Comparison of ENCODE assay signal across 12 mouse cellular contexts in the genomic region with DNA sequence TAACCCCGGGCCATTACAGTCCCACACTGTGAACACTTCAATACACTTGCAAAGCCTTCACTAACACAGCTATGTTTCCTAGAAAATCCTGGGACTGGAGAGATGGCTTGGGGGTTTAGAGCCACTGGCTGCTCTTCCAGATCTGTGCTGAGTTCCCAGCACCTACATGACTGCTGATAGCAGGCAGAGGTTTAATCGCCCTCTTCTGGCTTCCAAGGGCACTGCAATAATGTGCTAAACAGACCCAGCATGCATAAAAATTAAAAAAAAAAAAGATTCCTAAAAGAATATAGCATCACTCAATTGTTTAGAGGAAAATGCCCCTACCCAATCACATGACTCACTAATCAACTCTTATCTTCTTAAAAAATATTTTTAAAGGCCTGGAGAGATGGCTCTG. TPM values are rescaled to one million over a fixed set of nuclear protein-coding genes. Genes with fewer than 3 reads are reported as not detected.
DNase-seq lines count a peak whose midpoint lies in the region; ATAC-seq and TF ChIP-seq lines count a peak whose summit lies in the region.
"Had no signal": no experiment of that assay in that cellular context is flagged by ENCODE, and none has a peak within 500 bp of the region (broad histone marks: within the 10 kb centered on the region; RNA-seq: fewer than 3 reads in every experiment).

No protein-coding gene starts in this region.

- H3K9me3 ChIP-seq in embryonic facial prominence, embryonic 11.5 days (replicated peaks; ENCODE audit: control insufficient read depth, low read length), result no peaks in the 10 kb centered on the region
- no peaks in the 10 kb centered on the region for H3K9me3 ChIP-seq in embryonic facial prominence, embryonic 10.5 days
- no peaks in the 10 kb centered on the region for H3K9me3 ChIP-seq in lung, embryonic 14.5 days (ENCODE audit: low read depth, low read length)
- no peaks in the 10 kb centered on the region for H3K9me3 ChIP-seq in liver, postnatal 0 days (ENCODE audit: low read length)
- H3K9me3 ChIP-seq: megakaryocyte, embryonic 14.5 days; stomach, embryonic 15.5 days had no signal

- no peak overlapping the region for H3K4me2 ChIP-seq in embryonic facial prominence, embryonic 11.5 days (ENCODE audit: low read depth, low read length)
- H3K4me2 ChIP-seq in lung, embryonic 14.5 days, result no peak overlapping the region
- no peak overlapping the region for H3K4me2 ChIP-seq in liver, postnatal 0 days (ENCODE audit: low read depth, low read length)
- H3K4me2 ChIP-seq: stomach, embryonic 15.5 days had no signal

- H3K27ac ChIP-seq in embryonic facial prominence, embryonic 11.5 days (replicated peaks; ENCODE audit: low read depth, low read length), result no peak overlapping the region
- H3K27ac ChIP-seq in embryonic facial prominence, embryonic 10.5 days (replicated peaks), result no peak overlapping the region
- no peak overlapping the region for H3K27ac ChIP-seq in lung, embryonic 14.5 days (ENCODE audit: low read depth)
- H3K27ac ChIP-seq in liver, postnatal 0 days (ENCODE audit: low read depth), result no peak overlapping the region
- H3K27ac ChIP-seq: stomach, embryonic 15.5 days had no signal

- peak; percentile 30 for DNase-seq in embryonic facial prominence, embryonic 11.5 days (ENCODE audit: low spot score)
- DNase-seq in embryonic facial prominence, embryonic 10.5 days (ENCODE audit: low spot score), result no peak
- peak; percentile 44 for DNase-seq in lung, embryonic 14.5 days
- DNase-seq in lung, adult 18-20 months, result no peak
- peak; percentile 55 for DNase-seq in NIH3T3 (ENCODE audit: low read depth)
- peak; percentile 26 for DNase-seq in liver, postnatal 0 days
- DNase-seq in cerebellum, adult 8-10 months, result no peak
- DNase-seq in kidney, postnatal 10 days, result no peak
- DNase-seq: adrenal gland, adult 2 months; gastrocnemius, postnatal 25 days had no signal

- 60% methylated on average over 2 of the region's 2 CpGs for WGBS in embryonic facial prominence, embryonic 11.5 days
- WGBS in embryonic facial prominence, embryonic 10.5 days, result 61% methylated on average over 2 of the region's 2 CpGs
- WGBS in lung, embryonic 14.5 days, result 61% methylated on average over 2 of the region's 2 CpGs
- WGBS in liver, postnatal 0 days (ENCODE audit: insufficient replicate concordance), result 67% methylated on average over 2 of the region's 2 CpGs

- H3K4me3 ChIP-seq in embryonic facial prominence, embryonic 11.5 days (ENCODE audit: low read depth, low read length), result no peak overlapping the region
- no peak overlapping the region for H3K4me3 ChIP-seq in embryonic facial prominence, embryonic 10.5 days
- no peak overlapping the region for H3K4me3 ChIP-seq in lung, embryonic 14.5 days (ENCODE audit: low read depth, low read length)
- no peak overlapping the region for H3K4me3 ChIP-seq in liver, postnatal 0 days (ENCODE audit: low read depth, low read length)
- H3K4me3 ChIP-seq: megakaryocyte, embryonic 14.5 days; stomach, embryonic 15.5 days had no signal

- ATAC-seq in embryonic facial prominence, embryonic 11.5 days (replicated peaks; ENCODE audit: insufficient number of reproducible peaks, low FRiP score, low TSS enrichment, low read depth), result no peak
- no peak for ATAC-seq in lung, embryonic 14.5 days (ENCODE audit: insufficient read depth)
- ATAC-seq in liver, postnatal 0 days, result no peak

- no peak overlapping the region for H3K9ac ChIP-seq in embryonic facial prominence, embryonic 11.5 days (replicated peaks; ENCODE audit: low read length)
- no peak overlapping the region for H3K9ac ChIP-seq in lung, embryonic 14.5 days
- no peak overlapping the region for H3K9ac ChIP-seq in liver, postnatal 0 days (replicated peaks)
- H3K9ac ChIP-seq: stomach, embryonic 15.5 days had no signal

- peak; percentile 43 for TF ChIP-seq CTCF in lung, embryonic 14.5 days (IDR thresholded peaks at IDR 0.05; ENCODE audit: low read depth)
- peak; percentile 52 for TF ChIP-seq CTCF in liver, postnatal 0 days (IDR thresholded peaks at IDR 0.05; ENCODE audit: low read depth)

- no peaks in the 10 kb centered on the region for H3K4me1 ChIP-seq in embryonic facial prominence, embryonic 11.5 days (ENCODE audit: control insufficient read depth, insufficient read depth, low read length)
- no peaks in the 10 kb centered on the region for H3K4me1 ChIP-seq in embryonic facial prominence, embryonic 10.5 days
- no peaks in the 10 kb centered on the region for H3K4me1 ChIP-seq in lung, embryonic 14.5 days (ENCODE audit: insufficient read depth)
- no peaks in the 10 kb centered on the region for H3K4me1 ChIP-seq in liver, postnatal 0 days (ENCODE audit: insufficient read depth)
- H3K4me1 ChIP-seq: megakaryocyte, embryonic 14.5 days; stomach, embryonic 15.5 days had no signal

- no peak for TF ChIP-seq EP300 in liver, postnatal 0 days (IDR thresholded peaks at IDR 0.05; ENCODE audit: low read depth)

- peaks cover 2% of the 10 kb centered on the region; the same call in 1 of the 2 replicates for H3K36me3 ChIP-seq in embryonic facial prominence, embryonic 11.5 days (replicated peaks; ENCODE audit: control insufficient read depth, insufficient read depth, low read depth, low read length)
- H3K36me3 ChIP-seq in embryonic facial prominence, embryonic 10.5 days (replicated peaks), result peaks cover 62% of the 10 kb centered on the region
- H3K36me3 ChIP-seq in lung, embryonic 14.5 days (ENCODE audit: insufficient read depth), result peaks cover 40% of the 10 kb centered on the region
- peaks cover 26% of the 10 kb centered on the region for H3K36me3 ChIP-seq in liver, postnatal 0 days (replicated peaks; ENCODE audit: insufficient read depth, low read length)

- H3K27me3 ChIP-seq in embryonic facial prominence, embryonic 11.5 days (ENCODE audit: control insufficient read depth, insufficient read depth, low read length), result no peaks in the 10 kb centered on the region
- no peaks in the 10 kb centered on the region for H3K27me3 ChIP-seq in embryonic facial prominence, embryonic 10.5 days (replicated peaks; ENCODE audit: low read depth, poor library complexity, severe bottlenecking)
- H3K27me3 ChIP-seq in lung, embryonic 14.5 days (ENCODE audit: insufficient read depth, low read length), result no peaks in the 10 kb centered on the region
- no peaks in the 10 kb centered on the region for H3K27me3 ChIP-seq in liver, postnatal 0 days (ENCODE audit: insufficient read depth, low read length)
- H3K27me3 ChIP-seq: megakaryocyte, embryonic 14.5 days; stomach, embryonic 15.5 days had no signal

RNA-seq across cellular contexts. Expression of a gene that starts 15.8 kb away (rescaled TPM):
- polyA plus RNA-seq in embryonic facial prominence, embryonic 11.5 days (2014; fragmentation: Nextera tagmentation; extraction: Ambion mirVana), result 30.8 and 35.3 TPM in 2 replicates
- 22.4 and 23.3 TPM in 2 replicates for polyA plus RNA-seq in embryonic facial prominence, embryonic 10.5 days (2016; fragmentation: Nextera tagmentation; extraction: Ambion mirVana)
- polyA plus RNA-seq in lung, embryonic 14.5 days (2014; fragmentation: Nextera tagmentation; extraction: Ambion mirVana), result 21.9 and 25.2 TPM in 2 replicates
- 8.3 and 9.2 TPM in 2 replicates for polyA plus RNA-seq in liver, postnatal 0 days (2015; fragmentation: Nextera tagmentation; extraction: Ambion mirVana)

RNA-seq across cellular contexts. Expression of a gene that starts 15.9 kb away (rescaled TPM):
- 3.1 and 5.3 TPM in 2 replicates for polyA plus RNA-seq in embryonic facial prominence, embryonic 11.5 days (2014; fragmentation: Nextera tagmentation; extraction: Ambion mirVana)
- 7.4 and 7.7 TPM in 2 replicates for polyA plus RNA-seq in embryonic facial prominence, embryonic 10.5 days (2016; fragmentation: Nextera tagmentation; extraction: Ambion mirVana)
- 3.8 and 4.5 TPM in 2 replicates for polyA plus RNA-seq in lung, embryonic 14.5 days (2014; fragmentation: Nextera tagmentation; extraction: Ambion mirVana)
- 0.51 and 0.73 TPM in 2 replicates for polyA plus RNA-seq in liver, postnatal 0 days (2015; fragmentation: Nextera tagmentation; extraction: Ambion mirVana)

RNA-seq across cellular contexts. Expression of a gene that starts 26.5 kb away (rescaled TPM):
- 61.2 and 65.6 TPM in 2 replicates for polyA plus RNA-seq in embryonic facial prominence, embryonic 11.5 days (2014; fragmentation: Nextera tagmentation; extraction: Ambion mirVana)
- polyA plus RNA-seq in embryonic facial prominence, embryonic 10.5 days (2016; fragmentation: Nextera tagmentation; extraction: Ambion mirVana), result 62.0 and 62.2 TPM in 2 replicates
- polyA plus RNA-seq in lung, embryonic 14.5 days (2014; fragmentation: Nextera tagmentation; extraction: Ambion mirVana), result 53.7 and 55.3 TPM in 2 replicates
- polyA plus RNA-seq in liver, postnatal 0 days (2015; fragmentation: Nextera tagmentation; extraction: Ambion mirVana), result 25.5 and 26.1 TPM in 2 replicates

RNA-seq across cellular contexts. Expression of a gene that starts 29.3 kb away (rescaled TPM):
- polyA plus RNA-seq in embryonic facial prominence, embryonic 11.5 days (2014; fragmentation: Nextera tagmentation; extraction: Ambion mirVana), result 301 and 326 TPM in 2 replicates
- polyA plus RNA-seq in embryonic facial prominence, embryonic 10.5 days (2016; fragmentation: Nextera tagmentation; extraction: Ambion mirVana), result 316 and 320 TPM in 2 replicates
- 224 and 244 TPM in 2 replicates for polyA plus RNA-seq in lung, embryonic 14.5 days (2014; fragmentation: Nextera tagmentation; extraction: Ambion mirVana)
- polyA plus RNA-seq in liver, postnatal 0 days (2015; fragmentation: Nextera tagmentation; extraction: Ambion mirVana), result 198 and 212 TPM in 2 replicates

RNA-seq across cellular contexts. Expression of a gene that starts 29.4 kb away (rescaled TPM):
- polyA plus RNA-seq in embryonic facial prominence, embryonic 11.5 days (2014; fragmentation: Nextera tagmentation; extraction: Ambion mirVana), result 302 and 308 TPM in 2 replicates
- polyA plus RNA-seq in embryonic facial prominence, embryonic 10.5 days (2016; fragmentation: Nextera tagmentation; extraction: Ambion mirVana), result 312 and 315 TPM in 2 replicates
- 288 and 300 TPM in 2 replicates for polyA plus RNA-seq in lung, embryonic 14.5 days (2014; fragmentation: Nextera tagmentation; extraction: Ambion mirVana)
- 454 and 476 TPM in 2 replicates for polyA plus RNA-seq in liver, postnatal 0 days (2015; fragmentation: Nextera tagmentation; extraction: Ambion mirVana)

Comparison
In these comparisons a context has a peak if more than half of its experiments do, and no peak if none do; other contexts are left out.
1. DNase-seq: peak in embryonic facial prominence, embryonic 11.5 days (single experiment), lung, embryonic 14.5 days (single experiment), NIH3T3 (single experiment) and liver, postnatal 0 days (single experiment); none in embryonic facial prominence, embryonic 10.5 days (single experiment), lung, adult 18-20 months (0 of 2), cerebellum, adult 8-10 months (single experiment) and kidney, postnatal 10 days (single experiment).